In genomic region chr7:126797411-126798126, GRCm38 (mm10) we compare ENCODE assay signal across 8 mouse cellular contexts. TPM values are rescaled to one million over a fixed set of nuclear protein-coding genes. Genes with fewer than 3 reads are reported as not detected.
DNase-seq lines count a peak whose midpoint lies in the region; ATAC-seq and TF ChIP-seq lines count a peak whose summit lies in the region.

TSS of gene Fam57b (plus strand) at chr7:126797668.

- peak; percentile 38 for TF ChIP-seq POLR2A in heart, adult 2 months (IDR thresholded peaks at IDR 0.05; ENCODE audit: insufficient read depth, low read depth, low read length)

- no peak for TF ChIP-seq EP300 in heart, adult 2 months (IDR thresholded peaks at IDR 0.05; ENCODE audit: insufficient read depth, low read depth, low read length)
- TF ChIP-seq EP300 in liver, postnatal 0 days (IDR thresholded peaks at IDR 0.05; ENCODE audit: low read depth): no peak

- DNase-seq in ovary, postnatal 36 days (ENCODE audit: low spot score): peak; percentile 69
- DNase-seq in ovary, postnatal 10 days (ENCODE audit: low spot score): no peak
- DNase-seq in cerebellum, adult 9-11 months: peak; percentile 84
- peak; percentile 68 to 74 for DNase-seq in heart, adult 2 months
- peak; percentile 41 for DNase-seq in liver, postnatal 0 days
- DNase-seq in urinary bladder, postnatal 4 days (ENCODE audit: low spot score in 2 of 2): no peak

- intact Hi-C loops in heart, adult 2 months (cut with DNase I): loop anchor here (2.0 kb wide), 3 partner anchors 17 to 37 kb away; partner anchors contain the start of gene Tbx6

- no peaks in the 10 kb centered on the region for H3K79me2 ChIP-seq in heart, adult 2 months (replicated peaks; ENCODE audit: control insufficient read depth, insufficient read depth, low read length)

- no peak for TF ChIP-seq CTCF in heart, adult 2 months (IDR thresholded peaks at IDR 0.05)
- TF ChIP-seq CTCF in liver, postnatal 0 days (IDR thresholded peaks at IDR 0.05; ENCODE audit: low read depth): no peak

- H3K4me3 ChIP-seq in heart, adult 2 months: peak within 1 kb of the TSS; percentile 94
- peak within 1 kb of the TSS; percentile 81 for H3K4me3 ChIP-seq in kidney, embryonic 15.5 days (replicated peaks)
- peak within 1 kb of the TSS; percentile 87 for H3K4me3 ChIP-seq in liver, postnatal 0 days (ENCODE audit: low read depth, low read length)
- H3K4me3 ChIP-seq in stomach, embryonic 15.5 days (replicated peaks): peak within 1 kb of the TSS; percentile 72

- peak within 1 kb of the TSS; percentile 84 for H3K9ac ChIP-seq in heart, adult 2 months (ENCODE audit: low read depth, low read length)
- H3K9ac ChIP-seq in kidney, embryonic 15.5 days: peak within 1 kb of the TSS; percentile 92
- peak within 1 kb of the TSS; percentile 86 for H3K9ac ChIP-seq in liver, postnatal 0 days (replicated peaks)
- peak within 1 kb of the TSS; percentile 87 for H3K9ac ChIP-seq in stomach, embryonic 15.5 days

- peaks cover 17% of the 10 kb centered on the region for H3K36me3 ChIP-seq in heart, adult 2 months (ENCODE audit: control insufficient read depth, insufficient read depth, low read length)
- H3K36me3 ChIP-seq in kidney, embryonic 15.5 days: peaks cover 45% of the 10 kb centered on the region
- H3K36me3 ChIP-seq in liver, postnatal 0 days (replicated peaks; ENCODE audit: insufficient read depth, low read length): peaks cover 33% of the 10 kb centered on the region
- peaks cover 27% of the 10 kb centered on the region for H3K36me3 ChIP-seq in stomach, embryonic 15.5 days

- H3K4me2 ChIP-seq in kidney, embryonic 15.5 days: peak within 1 kb of the TSS; percentile 75
- peak within 1 kb of the TSS; percentile 90 for H3K4me2 ChIP-seq in liver, postnatal 0 days (ENCODE audit: low read depth, low read length)
- H3K4me2 ChIP-seq in stomach, embryonic 15.5 days: peak within 1 kb of the TSS; percentile 85

- peaks cover 7% of the 10 kb centered on the region for H3K4me1 ChIP-seq in heart, adult 2 months (ENCODE audit: control insufficient read depth, insufficient read depth, low read length)
- H3K4me1 ChIP-seq in kidney, embryonic 15.5 days: peaks cover 69% of the 10 kb centered on the region
- peaks cover 37% of the 10 kb centered on the region for H3K4me1 ChIP-seq in liver, postnatal 0 days (ENCODE audit: insufficient read depth)
- peaks cover 29% of the 10 kb centered on the region for H3K4me1 ChIP-seq in stomach, embryonic 15.5 days

- WGBS in heart, adult 2 months: 7% methylated on average over 21 of the region's 21 CpGs
- WGBS in kidney, embryonic 15.5 days: 23% methylated on average over 21 of the region's 21 CpGs
- WGBS in liver, postnatal 0 days (ENCODE audit: insufficient replicate concordance): 20% methylated on average over 21 of the region's 21 CpGs
- WGBS in stomach, embryonic 15.5 days: 23% methylated on average over 21 of the region's 21 CpGs

- no peak for ATAC-seq in kidney, embryonic 15.5 days (replicated peaks; ENCODE audit: low FRiP score)
- ATAC-seq in liver, postnatal 0 days: no peak
- ATAC-seq in stomach, embryonic 15.5 days (ENCODE audit: insufficient read depth, low FRiP score, low read depth): no peak

- H3K9me3 ChIP-seq in kidney, embryonic 15.5 days (replicated peaks): no peaks in the 10 kb centered on the region
- H3K9me3 ChIP-seq in liver, postnatal 0 days (ENCODE audit: low read length): no peaks in the 10 kb centered on the region
- no peaks in the 10 kb centered on the region for H3K9me3 ChIP-seq in stomach, embryonic 15.5 days

- H3K27me3 ChIP-seq in heart, adult 2 months (ENCODE audit: control insufficient read depth, insufficient read depth, low read length): no peaks in the 10 kb centered on the region
- H3K27me3 ChIP-seq in kidney, embryonic 15.5 days: no peaks in the 10 kb centered on the region
- H3K27me3 ChIP-seq in liver, postnatal 0 days (ENCODE audit: insufficient read depth, low read length): no peaks in the 10 kb centered on the region
- H3K27me3 ChIP-seq in stomach, embryonic 15.5 days (replicated peaks): no peaks in the 10 kb centered on the region

- H3K27ac ChIP-seq in heart, adult 2 months: peak within 1 kb of the TSS; percentile 99
- peak within 1 kb of the TSS; percentile 99 for H3K27ac ChIP-seq in kidney, embryonic 15.5 days
- peak within 1 kb of the TSS; percentile 97 for H3K27ac ChIP-seq in liver, postnatal 0 days (ENCODE audit: low read depth)
- H3K27ac ChIP-seq in stomach, embryonic 15.5 days: peak within 1 kb of the TSS; percentile 93

RNA-seq across cellular contexts. Expression of gene Fam57b, which starts in this region (rescaled TPM):
- total RNA-seq in heart, adult 2 months (2021): 1 to 10 TPM; 7.4 to 8.8 TPM
- polyA plus RNA-seq in heart, adult 2 months (2012; rRNA removed): 9.0 and 12.8 TPM in 2 replicates
- 0.52 and 0.54 TPM in 2 replicates for polyA plus RNA-seq in kidney, embryonic 15.5 days (2015; fragmentation: Nextera tagmentation; extraction: Ambion mirVana)
- 0.06 and 0.09 TPM in 2 replicates for polyA plus RNA-seq in liver, postnatal 0 days (2015; fragmentation: Nextera tagmentation; extraction: Ambion mirVana)
- polyA plus RNA-seq in stomach, embryonic 15.5 days (2015; fragmentation: Nextera tagmentation; extraction: Ambion mirVana): 0.73 and 0.74 TPM in 2 replicates

Comparison
In these comparisons a context has a peak if more than half of its experiments do, and no peak if none do; other contexts are left out.
1. DNase-seq: peak in ovary, postnatal 36 days (single experiment), cerebellum, adult 9-11 months (single experiment) and heart, adult 2 months (2 of 2); none in ovary, postnatal 10 days (single experiment) and urinary bladder, postnatal 4 days (0 of 2).
2. Peak in DNase-seq, H3K4me3 ChIP-seq, H3K27ac ChIP-seq, H3K9ac ChIP-seq and H3K4me2 ChIP-seq in liver, postnatal 0 days; RNA of the gene not detected or under 1 TPM.
3. Peak in every context shown above with its lines, with median percentiles within 50 percentile points of each other: H3K27ac ChIP-seq, H3K4me3 ChIP-seq, H3K9ac ChIP-seq and H3K4me2 ChIP-seq.